Mouse (Mus musculus): ENCODE results near the gene Uts2r.

GRCm38 (mm10) chr11:121143325-121144015 lies 16.6 kb upstream of the Uts2r start:
- TF ChIP-seq CTCF (IDR thresholded peaks at IDR 0.05; ENCODE audit: low read depth, low read length) (no peak), POLR2A (IDR thresholded peaks at IDR 0.05; ENCODE audit: borderline replicate concordance, low read depth, low read length) (no peak)

Measured in bone marrow macrophage, adult 2 months (primary cell).